Mouse (Mus musculus) hindbrain, embryonic 15.5 days (tissue): Measurements from ENCODE around the gene Agtpbp1. TPM values are rescaled to one million over a fixed set of nuclear protein-coding genes. Genes with fewer than 3 reads are reported as not detected.

Experiments used
- ATAC-seq: fragments of 200-750 bp; cut with Nextera tagmentation; 2 replicates; pipeline ENCODE4 v1.8.0; 2017; ENCODE audit warnings: low read depth, moderate number of reproducible peaks, moderate TSS enrichment; ENCODE audit not compliant: low FRiP score
- H3K27ac ChIP-seq: fragments of 300-500 bp; sonication (generic); replicated peaks from 2 replicates; pipeline ENCODE4 v1.5.1; 2015; ENCODE audit warnings: mild to moderate bottlenecking, inconsistent platforms
- H3K27me3 ChIP-seq: fragments of 300-500 bp; sonication (generic); 2 replicates; pipeline ENCODE4 v1.6.1; 2015; ENCODE audit warnings: control low read depth, inconsistent platforms
- H3K36me3 ChIP-seq: fragments of 300-500 bp; sonication (generic); 2 replicates; pipeline ENCODE4 v1.6.1; 2015; ENCODE audit warnings: control low read depth, inconsistent platforms
- H3K4me1 ChIP-seq: fragments of 300-500 bp; sonication (generic); replicated peaks from 2 replicates; pipeline ENCODE4 v1.6.1; 2015; ENCODE audit warnings: control low read depth, inconsistent platforms
- H3K4me2 ChIP-seq: fragments of 300-500 bp; sonication (generic); 2 replicates; pipeline ENCODE4 v1.6.1; 2015; ENCODE audit warnings: moderate library complexity, mild to moderate bottlenecking, inconsistent platforms
- H3K4me3 ChIP-seq: fragments of 300-500 bp; sonication (generic); 2 replicates; pipeline ENCODE4 v1.5.1; 2015; ENCODE audit warnings: mild to moderate bottlenecking, inconsistent platforms
- H3K9ac ChIP-seq: fragments of 300-500 bp; sonication (generic); 2 replicates; pipeline ENCODE4 v1.6.1; 2015; ENCODE audit warnings: inconsistent platforms
- H3K9me3 ChIP-seq: fragments of 300-500 bp; sonication (generic); 2 replicates; pipeline ENCODE4 v1.6.1; 2016; ENCODE audit warnings: control low read depth, inconsistent platforms
- WGBS: fragments of 180-500 bp; shearing (Covaris S2); methylation state at CpG from one replicate; pipeline ENCODE4 v1.1.7; 2015; 5-methylcytosine and 5-hydroxymethylcytosine counted together
- polyA plus RNA-seq: library from polyadenylated mRNA; unstranded; fragments of >200 nt; fragmentation: Nextera tagmentation; extraction: Ambion mirVana; gene quantifications from 2 replicates; pipeline ENCODE4 v1.2.1, GENCODE M21; 2015

The Agtpbp1 gene
- 65.9 and 67.6 TPM in 2 replicates for polyA plus RNA-seq

DNA sequence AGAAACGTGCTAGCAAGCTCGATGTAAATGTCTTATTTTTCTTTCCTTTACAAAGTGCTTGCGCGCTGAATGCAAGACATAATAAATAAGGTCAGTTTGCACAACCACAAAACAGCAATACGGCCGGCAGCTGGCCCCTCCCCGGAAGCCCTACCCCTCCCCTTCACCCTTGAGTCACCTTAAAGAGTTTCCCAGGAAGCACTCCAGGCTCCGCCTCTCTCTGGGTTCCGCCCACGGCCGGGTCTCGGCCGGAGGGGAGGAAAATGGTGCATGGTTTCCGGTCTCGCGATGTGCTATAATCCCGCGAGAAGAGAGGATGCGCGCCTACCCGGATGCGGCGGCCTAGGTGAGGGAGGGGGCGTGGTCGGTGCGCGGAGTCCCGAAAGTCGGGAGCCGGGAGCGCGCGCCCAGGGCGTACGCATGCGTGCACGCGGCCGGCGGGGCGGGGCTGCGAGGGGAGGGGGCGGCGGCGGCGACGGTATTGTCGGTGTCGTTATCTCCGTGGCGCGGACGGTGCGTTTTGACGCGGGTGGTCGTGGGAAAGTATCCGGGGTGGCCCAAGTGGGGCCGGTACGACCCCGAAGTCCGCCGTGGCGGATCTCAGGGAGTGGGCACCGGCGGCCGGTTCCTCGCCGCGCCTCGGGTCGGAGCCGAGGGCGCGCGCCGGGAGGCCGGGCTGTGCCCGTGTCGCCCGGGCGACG, at the start of gene Agtpbp1, which contains the start of gene Naa35:
Agtpbp1 (minus strand) TSS at position 281 of the 701 bp plus-strand sequence.
Naa35 (plus strand) TSS at position 313 of the 701 bp plus-strand sequence.
- H3K36me3 ChIP-seq, result peaks cover 8% of the 10 kb centered on the region
- under 1% methylated on average over 51 of the region's 83 CpGs for WGBS
- ATAC-seq, result peak; percentile 97
- H3K4me3 ChIP-seq, result peak within 1 kb of the TSS; percentile 80
- H3K4me2 ChIP-seq, result peak within 1 kb of the TSS; percentile 94
- no peaks in the 10 kb centered on the region for H3K27me3 ChIP-seq
- H3K9ac ChIP-seq, result peak within 1 kb of the TSS; percentile 89
- H3K9me3 ChIP-seq, result no peaks in the 10 kb centered on the region
- H3K27ac ChIP-seq, result peak within 1 kb of the TSS; percentile 87
- H3K4me1 ChIP-seq, result peaks cover 29% of the 10 kb centered on the region

DNA sequence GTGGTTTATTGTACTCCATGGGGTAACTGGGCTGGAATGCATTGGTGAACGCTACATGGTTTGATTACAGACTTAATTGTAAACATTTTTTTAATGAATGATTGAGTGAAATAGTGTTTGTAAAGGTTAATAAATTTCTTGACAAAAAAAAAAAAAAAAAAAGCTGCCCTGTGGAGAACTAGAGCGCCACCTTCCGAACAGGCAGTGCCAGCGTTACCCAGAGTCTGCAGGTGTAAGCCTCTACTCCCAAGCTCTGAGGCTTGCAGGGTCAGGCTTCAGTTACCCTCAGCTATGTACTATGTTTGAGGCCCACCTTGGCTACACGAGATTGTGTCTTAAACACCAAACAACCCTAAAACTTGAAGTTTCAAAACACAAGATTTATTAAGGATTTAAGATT, 49.6 kb upstream of the Agtpbp1 start:
- Histone ChIP-seq H3K36me3 (peaks cover 79% of the 10 kb centered on the region), H3K4me3 (no peak overlapping the region), H3K27ac (no peak overlapping the region), H3K27me3 (no peaks in the 10 kb centered on the region), H3K9me3 (no peaks in the 10 kb centered on the region), H3K9ac (no peak overlapping the region), H3K4me1 (no peaks in the 10 kb centered on the region), H3K4me2 (no peak overlapping the region)
- no peak for ATAC-seq
- WGBS, result 82% methylated on average over 5 of the region's 5 CpGs

DNA sequence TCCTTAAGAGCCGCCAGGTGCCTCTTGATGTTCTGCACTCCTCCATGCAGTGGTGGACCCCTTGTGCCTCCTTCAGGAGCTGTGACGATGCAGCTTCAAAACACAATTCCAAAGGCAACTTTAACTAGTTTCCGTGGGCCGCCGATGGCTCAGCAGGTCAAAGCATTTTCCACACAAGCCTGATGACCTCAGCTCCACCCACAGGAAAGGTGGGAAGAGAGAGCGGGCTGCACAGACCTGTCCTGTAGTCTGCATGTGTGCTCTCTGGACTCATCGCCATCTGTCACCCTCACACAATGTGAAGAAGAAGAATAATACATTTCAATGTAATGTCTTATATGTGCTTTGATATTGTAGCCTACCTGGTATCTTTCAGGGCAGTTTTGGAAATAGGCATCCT, 41.7 kb upstream of the Agtpbp1 start:
- H3K4me3 ChIP-seq, result no peak overlapping the region
- no peak overlapping the region for H3K27ac ChIP-seq
- no peak overlapping the region for H3K4me2 ChIP-seq
- H3K9ac ChIP-seq, result no peak overlapping the region
- ATAC-seq, result no peak
- no peaks in the 10 kb centered on the region for H3K27me3 ChIP-seq
- H3K4me1 ChIP-seq, result no peaks in the 10 kb centered on the region
- H3K9me3 ChIP-seq, result no peaks in the 10 kb centered on the region
- WGBS, result 94% methylated on average over 7 of the region's 7 CpGs
- H3K36me3 ChIP-seq, result peaks cover 84% of the 10 kb centered on the region

DNA sequence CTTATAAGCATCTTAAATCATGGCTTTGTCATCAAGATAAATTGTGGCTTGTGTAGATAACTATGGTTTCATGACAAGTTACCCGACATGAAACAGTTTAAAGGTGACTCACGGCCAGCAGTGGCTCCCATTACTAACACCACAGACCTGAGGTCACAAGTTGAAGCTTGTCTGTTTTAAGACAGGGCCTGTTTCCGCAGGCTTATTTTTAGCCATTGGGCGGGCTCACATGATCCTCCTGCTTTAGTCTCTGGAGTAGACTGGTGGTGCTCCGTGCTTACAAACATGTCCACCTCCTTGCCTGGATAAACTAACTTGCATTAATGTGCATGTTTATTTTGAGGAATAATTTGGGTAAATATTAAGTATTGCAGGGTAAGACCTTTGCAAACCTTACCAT, 39.9 kb upstream of the Agtpbp1 start:
- 88% methylated on average over 5 of the region's 5 CpGs for WGBS
- no peak overlapping the region for H3K4me2 ChIP-seq
- no peak overlapping the region for H3K9ac ChIP-seq
- peaks cover 83% of the 10 kb centered on the region for H3K36me3 ChIP-seq
- H3K9me3 ChIP-seq, result no peaks in the 10 kb centered on the region
- no peaks in the 10 kb centered on the region for H3K27me3 ChIP-seq
- no peaks in the 10 kb centered on the region for H3K4me1 ChIP-seq
- no peak overlapping the region for H3K4me3 ChIP-seq
- H3K27ac ChIP-seq, result no peak overlapping the region
- no peak for ATAC-seq

DNA sequence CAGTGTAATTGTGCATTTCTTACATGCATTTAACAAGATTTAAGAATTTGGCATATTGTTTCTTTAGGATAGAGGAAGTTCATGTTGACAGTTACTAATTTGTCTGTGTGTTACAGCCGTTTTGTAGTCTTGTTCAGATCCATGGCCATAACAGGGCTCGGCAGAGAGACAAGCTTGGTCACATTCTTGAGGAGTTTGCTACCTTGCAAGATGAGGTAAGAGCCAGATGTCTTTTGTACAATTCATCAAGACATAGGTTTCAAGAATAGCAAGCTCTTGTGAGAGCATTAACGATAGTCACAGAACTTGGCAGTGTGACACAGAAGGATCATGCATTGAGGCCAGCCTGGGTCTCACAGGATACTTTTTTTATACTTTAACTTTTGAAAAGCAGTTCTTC, 39.4 kb upstream of the Agtpbp1 start:
- no peak overlapping the region for H3K9ac ChIP-seq
- H3K9me3 ChIP-seq, result no peaks in the 10 kb centered on the region
- no peak overlapping the region for H3K4me2 ChIP-seq
- no peaks in the 10 kb centered on the region for H3K4me1 ChIP-seq
- 89% methylated on average over 3 of the region's 3 CpGs for WGBS
- H3K36me3 ChIP-seq, result peaks cover 80% of the 10 kb centered on the region
- no peak overlapping the region for H3K27ac ChIP-seq
- no peak for ATAC-seq
- H3K27me3 ChIP-seq, result no peaks in the 10 kb centered on the region
- no peak overlapping the region for H3K4me3 ChIP-seq

DNA sequence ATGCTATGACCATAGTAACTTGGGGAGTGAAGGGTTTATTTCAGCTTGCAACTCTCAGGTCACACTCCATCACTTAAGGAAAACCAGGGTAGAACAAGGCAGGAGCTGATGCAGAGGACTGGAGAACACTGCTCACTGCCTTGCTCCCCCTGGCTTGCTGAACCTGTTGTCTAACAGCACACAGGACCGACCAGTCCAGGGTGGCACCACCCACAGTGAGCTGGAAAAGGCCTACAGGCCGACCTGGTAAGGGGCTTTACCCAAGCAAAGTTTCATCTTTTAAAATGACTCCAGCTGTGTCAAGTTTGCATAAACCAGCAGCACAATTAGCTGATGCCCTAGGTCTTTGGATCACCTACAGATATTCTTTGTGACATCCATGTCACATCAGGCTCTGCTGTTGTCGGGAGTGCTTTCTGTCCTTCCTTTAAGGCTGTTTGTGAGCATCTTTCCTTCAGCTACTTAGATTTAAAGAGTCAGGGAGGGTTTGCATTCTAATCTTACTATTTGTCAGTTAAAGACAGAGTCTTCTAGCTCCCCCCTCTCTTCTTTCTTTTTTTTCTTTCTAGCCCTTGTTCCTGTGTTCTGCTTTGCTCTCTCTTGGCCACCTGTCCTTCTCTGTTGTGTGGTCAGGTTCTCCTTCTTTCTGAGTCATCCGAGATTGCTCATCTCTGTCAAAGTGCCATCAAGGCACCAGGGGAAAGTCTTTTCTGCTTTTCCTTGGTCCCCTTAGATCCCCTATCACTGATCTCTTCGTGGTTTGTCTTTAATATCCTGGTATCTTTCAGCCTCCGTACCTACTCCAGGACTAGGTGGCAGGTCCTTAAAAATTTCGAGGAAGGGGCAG, 36.8 kb upstream of the Agtpbp1 start:
- Histone ChIP-seq H3K4me1 (no peaks in the 10 kb centered on the region), H3K4me3 (no peak overlapping the region), H3K9ac (no peak overlapping the region), H3K9me3 (no peaks in the 10 kb centered on the region), H3K27ac (no peak overlapping the region), H3K36me3 (peaks cover 80% of the 10 kb centered on the region), H3K4me2 (no peak overlapping the region), H3K27me3 (no peaks in the 10 kb centered on the region)
- no peak for ATAC-seq
- 91% methylated on average over 7 of the region's 7 CpGs for WGBS

DNA sequence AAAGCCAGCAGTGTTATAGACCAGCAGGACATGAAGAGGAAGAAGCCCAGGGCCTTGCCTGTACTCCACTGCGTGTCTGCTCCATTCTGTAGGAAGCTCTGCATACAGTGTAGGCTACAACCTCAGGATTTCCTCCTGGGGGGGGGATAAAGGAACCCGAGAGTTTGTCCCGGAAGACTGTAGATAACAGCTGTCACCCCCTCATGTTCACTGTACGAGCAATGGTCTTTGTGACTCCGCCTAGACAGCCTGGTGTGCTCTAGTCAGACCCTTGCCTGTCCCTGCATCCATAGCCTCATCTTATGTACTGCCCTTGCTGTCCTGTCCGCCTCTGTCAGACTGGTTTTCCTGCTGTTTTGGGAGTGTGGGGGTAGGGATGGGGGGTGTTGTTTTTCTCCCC, 33.4 kb upstream of the Agtpbp1 start:
- Histone ChIP-seq H3K27ac (no peak overlapping the region), H3K9me3 (no peaks in the 10 kb centered on the region), H3K4me1 (no peaks in the 10 kb centered on the region), H3K4me2 (no peak overlapping the region), H3K27me3 (no peaks in the 10 kb centered on the region), H3K4me3 (no peak overlapping the region), H3K36me3 (peaks cover 59% of the 10 kb centered on the region), H3K9ac (no peak overlapping the region)
- WGBS, result 85% methylated on average over 6 of the region's 6 CpGs
- no peak for ATAC-seq

DNA sequence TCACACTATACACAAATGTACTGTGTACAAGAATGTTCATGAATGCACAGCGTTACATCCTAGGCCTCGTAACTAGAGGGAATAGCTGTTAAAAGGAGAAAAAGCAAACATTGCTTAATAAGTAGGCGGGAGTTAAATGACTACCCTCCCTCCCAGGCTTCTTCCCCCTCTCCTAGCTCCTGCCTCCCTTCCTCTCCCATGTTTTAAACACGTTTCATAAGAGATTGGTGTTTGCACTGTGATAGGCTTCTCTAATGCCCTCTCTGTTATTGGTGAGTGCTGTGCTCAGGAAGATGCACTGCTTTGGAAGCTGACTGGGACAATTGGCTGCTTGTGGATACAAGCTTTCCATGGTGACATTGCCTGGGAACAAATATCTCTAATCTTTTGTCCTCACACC, 30.5 kb upstream of the Agtpbp1 start:
- Histone ChIP-seq H3K4me1 (no peaks in the 10 kb centered on the region), H3K9me3 (no peaks in the 10 kb centered on the region), H3K9ac (no peak overlapping the region), H3K4me2 (no peak overlapping the region), H3K36me3 (peaks cover 48% of the 10 kb centered on the region), H3K27ac (no peak overlapping the region), H3K27me3 (no peaks in the 10 kb centered on the region), H3K4me3 (no peak overlapping the region)
- WGBS, result 87% methylated on average over 4 of the region's 4 CpGs
- no peak for ATAC-seq

DNA sequence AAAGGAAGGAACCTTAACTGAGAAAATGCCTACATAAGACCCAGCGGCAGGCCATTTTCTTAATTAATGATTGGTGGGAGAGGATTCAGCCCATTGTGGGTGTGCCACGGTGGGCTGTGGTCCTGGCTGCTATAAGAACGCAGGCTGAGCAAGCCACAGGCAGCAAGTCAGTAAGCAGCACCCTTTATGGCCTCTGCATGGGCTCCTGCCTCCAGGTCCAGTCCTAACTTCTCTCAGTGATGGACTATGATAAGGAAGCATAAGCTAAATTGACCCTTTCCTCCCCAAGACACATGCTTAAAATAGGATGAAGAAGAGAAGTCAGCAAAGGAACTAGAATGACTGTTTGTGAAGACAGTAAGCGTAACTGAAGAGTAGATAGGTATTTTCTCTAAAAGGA, 30.1 kb upstream of the Agtpbp1 start:
- Histone ChIP-seq H3K4me1 (no peaks in the 10 kb centered on the region), H3K36me3 (peaks cover 47% of the 10 kb centered on the region), H3K9me3 (no peaks in the 10 kb centered on the region), H3K4me2 (no peak overlapping the region), H3K4me3 (no peak overlapping the region), H3K27me3 (no peaks in the 10 kb centered on the region), H3K9ac (no peak overlapping the region), H3K27ac (no peak overlapping the region)
- 97% methylated on average over 4 of the region's 4 CpGs for WGBS
- ATAC-seq, result no peak

DNA sequence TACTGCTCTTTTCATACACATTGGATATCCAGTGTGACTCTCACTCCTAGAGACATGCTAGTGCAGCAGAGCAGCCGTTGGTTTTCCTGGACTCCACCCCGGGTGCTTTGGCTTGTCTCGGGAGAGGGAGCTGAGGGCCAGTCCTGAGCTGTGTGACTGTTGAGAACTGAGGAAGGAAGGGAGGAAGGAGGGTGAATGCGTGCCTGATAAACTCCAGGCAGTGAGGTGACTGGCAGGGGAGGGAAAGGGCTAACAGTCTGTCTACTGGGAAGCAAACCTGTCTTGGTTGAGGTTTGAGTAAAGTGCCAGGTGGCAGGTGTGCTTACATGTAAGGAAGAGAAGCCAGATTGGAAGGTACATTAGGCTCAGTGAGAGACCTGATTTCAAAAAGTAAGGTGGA, 28.8 kb upstream of the Agtpbp1 start:
- no peaks in the 10 kb centered on the region for H3K27me3 ChIP-seq
- no peaks in the 10 kb centered on the region for H3K9me3 ChIP-seq

DNA sequence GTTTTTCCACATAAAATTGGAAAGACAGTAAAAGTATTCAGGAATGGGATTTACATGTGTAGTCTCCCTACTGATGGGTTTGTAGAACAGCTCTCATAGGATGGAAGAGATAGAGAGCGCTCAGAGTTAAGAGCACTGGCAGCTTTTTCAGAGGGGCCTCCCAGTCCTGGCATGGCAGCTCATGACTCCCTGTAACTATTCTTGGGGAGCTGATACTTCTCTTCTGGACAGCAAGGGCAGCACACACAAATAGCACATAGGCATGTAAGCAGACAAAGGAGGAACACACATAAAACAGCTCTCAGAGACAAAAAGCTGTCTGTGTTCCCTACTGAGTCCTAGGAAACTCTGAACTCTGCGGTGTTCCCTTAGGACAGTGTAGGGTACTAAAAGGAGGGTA, 25.4 kb upstream of the Agtpbp1 start:
- Histone ChIP-seq H3K36me3 (peaks cover 61% of the 10 kb centered on the region), H3K4me3 (no peak overlapping the region), H3K27me3 (no peaks in the 10 kb centered on the region), H3K4me1 (no peaks in the 10 kb centered on the region), H3K4me2 (no peak overlapping the region), H3K9ac (no peak overlapping the region), H3K9me3 (no peaks in the 10 kb centered on the region), H3K27ac (no peak overlapping the region)
- ATAC-seq, result no peak
- WGBS, result 94% methylated on average over 2 of the region's 2 CpGs

More for the DNA sequence above, 28.8 kb upstream of the Agtpbp1 start:
- Histone ChIP-seq H3K4me1 (no peaks in the 10 kb centered on the region), H3K4me3 (no peak overlapping the region), H3K27ac (no peak overlapping the region), H3K4me2 (no peak overlapping the region), H3K36me3 (peaks cover 46% of the 10 kb centered on the region), H3K9ac (no peak overlapping the region)
- WGBS, result 86% methylated on average over 4 of the region's 4 CpGs
- no peak for ATAC-seq

DNA sequence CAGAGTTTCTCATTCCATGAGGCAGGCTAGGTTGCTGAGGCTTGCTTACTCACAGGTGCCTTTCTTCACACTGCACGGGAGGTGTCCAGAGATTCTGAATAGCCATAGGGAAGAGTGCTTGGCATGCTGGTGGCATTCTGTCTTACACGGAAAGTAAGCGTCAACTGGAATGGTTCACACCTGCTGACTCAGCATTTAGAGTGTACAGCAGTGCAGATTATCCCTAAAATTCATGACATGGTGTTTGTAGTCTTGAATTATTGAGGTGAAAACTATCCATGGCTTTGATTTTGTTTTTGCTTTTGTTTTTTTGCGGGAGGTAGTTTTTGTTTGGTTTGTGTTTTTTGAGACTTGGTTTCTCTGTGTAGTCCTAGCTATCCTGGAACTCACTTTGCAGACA, 24.9 kb upstream of the Agtpbp1 start:
- peaks cover 62% of the 10 kb centered on the region for H3K36me3 ChIP-seq
- no peak overlapping the region for H3K4me3 ChIP-seq
- H3K4me1 ChIP-seq, result no peaks in the 10 kb centered on the region
- 89% methylated on average over 4 of the region's 4 CpGs for WGBS
- no peak overlapping the region for H3K27ac ChIP-seq
- H3K4me2 ChIP-seq, result no peak overlapping the region
- H3K9ac ChIP-seq, result no peak overlapping the region
- H3K27me3 ChIP-seq, result no peaks in the 10 kb centered on the region
- no peak for ATAC-seq
- no peaks in the 10 kb centered on the region for H3K9me3 ChIP-seq
